Mouse (Mus musculus): ENCODE measurements around the gene Ttc8.
"Not testable (repeated sequence)": the region's sequence is repeated elsewhere in the genome, so short reads cannot be mapped to it uniquely, and the experiment has no call there.

Gene Ttc8

DNA sequence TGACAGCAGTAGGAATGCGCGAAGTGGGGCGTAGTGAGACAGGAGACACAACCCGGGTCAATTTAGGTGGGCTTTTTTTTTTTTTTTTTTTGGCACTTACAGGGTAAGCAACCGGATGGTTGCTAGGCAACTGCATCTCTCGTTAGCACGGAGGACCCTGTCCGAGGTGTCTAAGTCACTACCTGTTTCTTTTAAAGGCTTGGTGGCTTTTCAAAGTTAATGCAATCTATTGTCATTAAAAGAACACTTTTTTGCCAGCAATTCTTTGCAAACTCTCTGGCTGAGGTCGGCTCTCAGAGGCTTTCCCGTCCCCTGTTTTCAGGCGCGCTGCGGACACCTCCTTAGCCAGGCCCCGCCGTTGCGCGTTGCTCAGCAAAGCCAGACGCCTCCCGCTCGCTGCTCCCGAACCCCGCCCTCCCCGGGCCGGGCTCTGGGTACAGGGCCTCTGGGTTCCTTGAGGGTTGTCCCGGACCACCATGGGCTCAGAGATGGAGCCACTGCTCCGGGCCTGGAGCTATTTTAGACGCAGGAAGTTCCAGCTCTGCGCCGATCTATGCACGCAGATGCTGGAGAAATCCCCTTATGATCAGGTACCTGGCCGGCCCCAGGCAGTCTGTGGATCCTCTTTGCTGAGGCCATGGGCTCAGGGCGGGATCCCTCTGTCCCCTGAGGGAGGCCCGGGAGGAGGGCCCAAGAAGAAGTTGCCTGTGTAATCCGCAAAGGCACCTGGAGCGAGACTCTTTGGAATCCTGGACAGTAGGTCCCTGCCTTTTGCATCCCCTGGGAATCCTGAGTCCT, at the start of gene Ttc8:
Gene Ttc8, plus strand, starts transcription at position 381 of the 798 bp plus-strand sequence.
- peak; percentile 38 for DNase-seq (ENCODE audit: low spot score)

DNA sequence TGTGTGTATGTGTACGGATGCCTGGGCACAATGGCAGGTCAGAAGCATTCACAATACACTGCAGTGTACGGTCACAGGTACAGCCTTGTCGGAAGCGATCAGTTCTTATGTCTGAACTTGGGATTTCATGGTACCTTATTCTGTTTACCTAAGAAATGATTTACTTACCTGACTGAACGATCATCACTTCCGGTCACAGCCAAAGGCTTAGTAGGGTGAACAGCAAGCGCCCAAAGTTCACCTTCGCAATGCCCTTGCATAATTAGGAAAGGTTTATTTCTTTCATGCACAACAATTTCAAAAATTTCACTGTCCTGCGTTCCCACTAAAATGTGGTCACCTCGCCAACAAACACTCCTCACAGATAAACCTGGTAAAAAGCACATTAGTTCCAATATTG, 47.5 kb upstream of the Ttc8 start:
- no peak for DNase-seq (ENCODE audit: low spot score)

DNA sequence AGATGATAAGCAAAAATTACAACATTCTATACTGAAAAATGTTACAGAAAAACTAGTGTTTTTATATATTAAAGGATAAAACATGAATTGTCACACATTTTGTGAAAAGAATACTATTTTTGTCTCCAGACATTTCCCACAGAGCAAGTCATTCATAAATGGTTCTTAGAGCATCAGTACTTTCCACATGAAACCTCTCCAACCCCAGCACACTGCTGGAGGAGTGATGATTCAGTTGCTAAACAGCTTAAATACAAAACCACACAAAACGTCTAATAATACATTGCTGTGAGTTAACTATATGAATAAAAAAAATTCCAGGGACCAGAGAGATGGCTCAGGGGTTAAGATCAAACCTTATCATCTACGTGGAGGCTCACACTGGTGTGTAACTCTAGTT, 45.2 kb upstream of the Ttc8 start:
- DNase-seq (ENCODE audit: low spot score): no peak

DNA sequence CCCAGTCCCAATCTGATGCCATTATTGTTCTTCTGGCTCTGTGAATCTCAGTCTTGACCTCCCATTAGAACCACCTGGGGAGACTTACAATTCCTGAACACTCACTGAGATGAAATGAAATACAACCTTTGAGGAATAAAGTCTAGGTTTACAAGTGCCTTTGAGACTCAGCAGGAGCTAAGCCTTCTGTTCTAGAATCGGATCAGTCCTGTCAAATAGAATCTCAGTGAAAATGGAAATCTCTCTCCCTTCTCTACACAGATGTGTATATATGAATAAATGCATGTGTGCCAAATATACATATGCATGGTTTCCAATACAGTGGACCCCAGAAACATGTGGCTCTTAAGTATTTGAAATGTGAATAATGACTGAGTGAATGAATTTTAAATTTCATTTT, 41.7 kb upstream of the Ttc8 start:
- no peak for DNase-seq (ENCODE audit: low spot score)

DNA sequence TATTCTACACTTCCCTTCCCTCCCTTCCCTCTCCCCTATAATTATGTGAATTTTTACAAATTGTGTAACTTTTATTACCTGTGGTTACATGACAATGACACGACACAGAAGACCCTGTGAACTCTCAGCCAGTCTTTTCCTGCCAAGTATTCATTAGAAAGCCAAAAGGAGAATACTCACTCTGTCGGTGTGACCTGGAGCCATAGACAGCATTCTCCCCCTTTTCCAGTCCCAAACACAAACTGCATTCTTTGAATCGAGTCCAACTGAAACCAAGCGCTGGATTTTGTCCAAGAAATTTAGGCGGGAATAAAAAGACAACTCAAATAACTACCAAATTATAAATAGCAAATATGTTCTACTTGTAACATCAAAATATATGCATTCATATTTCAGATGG, 38.6 kb upstream of the Ttc8 start:
- no peak for DNase-seq (ENCODE audit: low spot score)

DNA sequence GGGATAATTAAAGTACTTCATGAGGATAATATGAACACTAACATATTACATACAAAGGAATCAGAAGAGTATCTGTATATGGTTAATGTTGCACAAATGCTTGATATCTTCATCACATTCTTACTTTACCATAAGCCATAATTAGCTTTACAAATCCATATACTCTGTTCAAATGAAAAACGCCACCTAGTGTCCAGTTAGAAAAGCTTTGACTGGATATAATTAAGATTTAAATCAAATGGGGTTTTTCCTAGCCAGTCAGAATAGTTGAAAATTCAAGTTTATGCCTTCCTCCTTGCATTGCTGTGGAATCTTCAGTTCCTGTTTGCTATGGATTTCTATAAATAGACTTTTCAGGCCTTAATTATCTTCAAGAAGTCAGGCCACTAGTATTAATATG, 35.9 kb upstream of the Ttc8 start:
- no peak for DNase-seq (ENCODE audit: low spot score)

DNA sequence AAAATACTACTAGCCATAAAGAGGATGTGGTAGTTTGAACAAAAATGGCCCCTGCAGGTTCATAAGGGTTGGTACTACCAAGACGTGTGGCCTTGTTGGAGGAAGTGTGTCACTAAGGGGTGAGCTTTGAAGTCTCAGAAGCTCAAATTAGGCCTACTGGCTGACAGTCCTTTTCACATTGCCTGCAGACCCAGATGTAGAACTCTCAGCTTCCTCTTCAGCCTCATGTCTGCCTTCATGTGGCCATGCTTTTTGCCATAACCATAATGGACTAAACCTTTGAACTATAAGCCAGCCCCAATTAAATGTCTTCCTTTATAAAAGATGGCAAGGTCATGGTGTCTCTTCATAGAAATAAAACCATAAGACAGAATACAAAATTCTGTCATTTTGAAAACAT, 23.6 kb upstream of the Ttc8 start:
- DNase-seq (ENCODE audit: low spot score): no peak

DNA sequence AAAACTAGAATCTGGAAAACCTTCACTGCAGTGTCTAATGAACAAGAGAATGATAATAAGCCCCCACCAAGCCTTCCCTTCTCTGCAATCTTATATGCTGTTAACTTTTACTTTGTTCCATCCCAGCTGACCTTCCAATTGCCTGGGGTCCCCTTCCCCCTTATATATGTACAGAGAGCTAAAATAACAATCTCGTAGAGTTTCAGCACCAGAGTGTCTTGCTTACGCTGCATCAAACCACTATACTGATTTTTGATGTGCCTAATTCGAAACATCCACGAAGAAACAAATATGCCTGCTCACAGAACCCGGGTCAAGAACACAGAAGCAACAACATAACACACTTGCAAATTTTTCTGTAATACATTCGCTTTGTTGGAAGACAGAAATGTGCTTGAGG, 20.7 kb upstream of the Ttc8 start:
- no peak for DNase-seq (ENCODE audit: low spot score)

DNA sequence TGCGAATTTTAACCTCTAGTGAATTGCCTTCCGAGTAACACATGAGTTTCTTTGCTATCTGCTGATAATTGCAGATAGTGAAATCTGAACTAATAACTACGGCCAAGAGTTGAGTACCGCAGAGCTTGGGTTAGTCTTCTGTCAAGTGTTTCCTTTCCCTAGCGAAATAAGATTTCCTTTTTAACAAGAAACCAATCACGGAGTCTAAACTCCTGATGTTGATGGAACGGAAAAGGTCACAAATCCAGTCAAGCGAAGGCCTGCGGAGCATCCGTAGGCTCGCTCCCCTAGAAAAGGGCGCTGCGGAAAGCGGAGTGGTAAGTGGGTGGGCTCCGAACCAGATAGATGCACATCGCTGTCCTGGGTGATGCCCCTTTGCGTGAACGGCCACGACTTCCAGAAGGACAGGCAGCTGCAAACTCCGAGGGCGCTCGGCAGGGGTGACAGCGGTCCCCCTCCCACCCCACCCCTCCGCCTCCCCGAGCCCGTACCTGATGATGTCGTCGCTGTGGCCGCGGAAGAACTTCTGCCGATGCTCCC, 20.0 kb upstream of the Ttc8 start:
- DNase-seq (ENCODE audit: low spot score): no peak

DNA sequence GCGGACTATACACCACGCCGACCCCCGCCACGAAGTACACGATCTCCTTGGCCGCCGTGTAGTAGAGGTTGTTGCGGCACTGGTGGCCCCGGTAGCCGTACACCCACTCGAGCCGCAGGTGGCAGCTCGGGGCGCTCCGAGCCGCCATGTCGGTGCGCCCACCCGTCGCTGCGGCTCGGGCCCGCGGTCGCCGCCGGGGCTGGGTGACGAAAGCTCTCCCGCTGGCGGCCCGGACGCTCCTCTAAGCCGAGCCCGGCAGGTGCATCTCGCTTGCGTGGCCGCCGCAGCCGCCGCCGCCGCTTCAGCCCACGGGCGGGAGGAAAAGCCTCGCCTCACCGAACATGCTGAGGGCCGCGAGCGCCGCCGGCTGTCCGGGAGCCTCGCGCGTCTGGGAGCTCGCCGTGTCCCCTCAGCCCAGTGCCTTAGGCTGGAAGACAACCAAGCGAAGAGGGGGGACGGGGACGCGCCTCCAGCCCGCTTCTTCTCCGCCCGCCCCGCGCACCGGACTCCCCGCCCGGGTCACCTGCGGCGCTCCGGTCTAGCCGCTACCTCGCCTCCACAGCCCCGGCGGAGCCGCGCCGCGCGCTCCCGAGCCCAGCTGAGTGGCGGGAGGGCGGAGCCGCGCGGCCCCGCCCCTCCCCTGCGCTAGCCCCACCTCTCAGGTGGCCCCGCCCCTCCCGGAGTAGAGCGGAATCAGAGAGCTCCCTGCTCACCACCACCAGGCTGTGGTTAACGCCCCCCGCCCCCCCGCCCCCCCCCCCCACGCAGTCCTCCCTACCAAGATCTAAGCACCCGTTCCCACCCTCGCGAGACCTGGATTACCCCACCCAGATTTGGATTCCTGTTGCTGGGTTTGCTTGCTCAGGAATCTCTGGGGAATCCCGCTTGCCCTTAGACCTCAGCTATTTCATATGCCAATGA, 19.2 kb upstream of the Ttc8 start, which contains the start of gene Eml5:
Gene Eml5, minus strand, starts transcription at position 604 of the 921 bp plus-strand sequence.
- DNase-seq (ENCODE audit: low spot score): peak; percentile 18

DNA sequence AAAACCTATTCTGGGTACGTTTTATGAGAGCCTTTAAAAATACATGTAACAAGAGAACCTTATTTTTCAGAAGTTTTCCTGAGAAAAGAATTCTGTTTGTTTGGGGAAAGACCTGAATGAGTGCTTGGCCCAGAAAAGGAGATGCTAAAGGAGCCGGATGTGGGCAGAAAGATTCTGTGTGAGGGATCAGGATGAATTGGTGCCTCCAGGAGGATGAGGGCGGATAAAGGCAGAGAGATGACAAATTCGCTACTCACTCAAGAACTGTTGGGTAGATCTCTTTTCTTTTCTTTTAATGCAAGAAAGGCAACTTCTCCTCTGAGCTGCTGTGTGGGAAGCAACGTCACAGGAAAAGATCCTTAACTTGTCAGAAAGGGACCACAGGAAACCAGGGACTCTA, 14.9 kb upstream of the Ttc8 start:
- DNase-seq (ENCODE audit: low spot score): no peak

DNA sequence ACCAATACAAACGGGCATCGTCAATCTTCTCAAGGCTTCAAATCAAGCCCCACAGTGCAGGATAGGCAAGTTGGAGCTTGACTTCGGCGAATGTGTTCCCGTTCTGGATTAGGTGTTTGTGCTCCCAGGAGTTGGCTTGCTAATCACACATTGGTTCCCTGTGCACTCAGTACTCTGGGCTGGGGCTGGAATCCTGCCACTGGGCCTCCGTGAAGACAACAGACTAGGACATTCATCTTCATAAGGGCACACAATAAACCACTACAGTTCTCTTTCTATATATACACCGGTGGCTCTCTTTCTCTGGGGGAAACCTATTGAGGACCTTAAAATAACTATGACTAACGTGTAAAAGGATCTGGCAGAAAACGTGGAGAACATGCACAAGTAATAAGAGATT, 10.3 kb upstream of the Ttc8 start:
- DNase-seq (ENCODE audit: low spot score): no peak

DNA sequence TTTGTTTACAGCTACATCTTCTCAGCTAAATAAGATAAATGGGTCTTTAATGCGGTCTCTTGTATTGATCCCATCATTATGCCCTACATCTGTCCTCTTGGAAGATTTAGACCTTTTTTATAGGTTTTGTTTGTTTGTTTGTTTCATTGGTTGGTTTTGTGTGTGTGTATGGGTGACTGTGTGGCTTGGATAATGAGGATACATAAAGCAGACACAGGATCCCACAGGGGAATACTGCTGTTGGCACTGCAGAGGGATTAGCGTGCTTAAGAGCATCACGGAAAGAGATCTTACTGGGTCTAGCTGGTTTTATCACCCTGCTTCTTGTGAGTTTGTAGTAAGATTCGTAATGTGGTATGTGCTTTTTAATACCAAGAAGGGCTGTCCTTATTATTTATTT, 10.8 kb downstream of the Ttc8 start:
- DNase-seq (ENCODE audit: low spot score): no peak

DNA sequence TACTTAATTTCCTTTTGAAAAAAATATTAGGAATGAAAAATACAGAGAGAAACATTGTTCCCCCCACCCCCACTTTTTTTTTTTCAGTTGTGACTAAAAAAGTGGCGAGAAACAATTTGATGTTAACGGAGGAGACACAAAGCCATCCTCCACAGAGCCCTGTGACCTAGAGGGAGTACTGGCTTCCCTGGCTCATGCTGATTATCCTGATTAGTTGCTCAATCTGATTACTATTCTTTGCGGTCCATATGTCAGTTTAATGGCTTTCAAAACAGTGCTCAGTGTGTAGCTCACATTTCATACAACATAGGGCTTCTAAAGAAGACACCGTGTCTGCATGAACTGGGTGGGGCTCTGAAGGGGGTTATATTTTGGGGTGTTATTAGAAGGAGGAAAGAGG, 12.1 kb downstream of the Ttc8 start:
- no peak for DNase-seq (ENCODE audit: low spot score)

DNA sequence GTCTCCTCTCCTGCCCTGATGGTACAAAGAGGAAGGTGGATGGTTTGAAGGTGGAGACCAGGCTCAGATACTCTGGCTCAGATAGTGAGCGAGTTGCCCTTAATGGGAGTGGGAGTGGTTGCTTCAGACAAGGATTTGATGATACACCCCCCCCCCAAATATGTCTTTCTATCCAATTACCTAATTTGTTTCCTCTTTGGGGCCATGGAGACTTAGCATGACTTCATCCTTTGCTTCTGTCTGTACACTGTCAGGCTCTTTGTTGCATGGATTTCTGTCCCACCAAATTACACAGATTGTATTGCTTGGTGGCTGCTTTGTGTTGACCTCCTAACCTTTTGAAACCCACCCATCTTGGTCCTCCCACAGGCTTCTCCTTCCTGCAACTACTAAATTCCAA, 12.5 kb downstream of the Ttc8 start:
- no peak for DNase-seq (ENCODE audit: low spot score)

DNA sequence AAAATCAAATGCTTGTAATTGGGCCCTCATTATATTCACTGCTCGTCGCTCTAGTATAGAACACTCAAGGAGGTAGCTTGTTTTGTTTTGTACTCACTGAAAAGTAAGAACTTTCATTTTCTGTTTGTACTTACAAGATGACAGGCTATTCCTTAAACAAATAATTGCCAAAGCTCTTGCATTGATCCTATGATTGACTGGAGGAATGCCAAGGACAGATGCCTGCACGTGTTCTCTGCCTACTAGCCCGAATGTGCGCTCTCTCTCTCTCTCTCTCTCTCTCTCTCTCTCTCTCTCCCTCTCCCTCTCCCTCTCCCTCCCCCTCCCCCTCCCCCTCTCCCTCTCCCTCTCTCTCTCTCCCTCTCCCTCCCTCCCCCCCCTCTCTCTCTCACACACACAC, 30.9 kb downstream of the Ttc8 start:
- DNase-seq (ENCODE audit: low spot score): not testable (repeated sequence)

DNA sequence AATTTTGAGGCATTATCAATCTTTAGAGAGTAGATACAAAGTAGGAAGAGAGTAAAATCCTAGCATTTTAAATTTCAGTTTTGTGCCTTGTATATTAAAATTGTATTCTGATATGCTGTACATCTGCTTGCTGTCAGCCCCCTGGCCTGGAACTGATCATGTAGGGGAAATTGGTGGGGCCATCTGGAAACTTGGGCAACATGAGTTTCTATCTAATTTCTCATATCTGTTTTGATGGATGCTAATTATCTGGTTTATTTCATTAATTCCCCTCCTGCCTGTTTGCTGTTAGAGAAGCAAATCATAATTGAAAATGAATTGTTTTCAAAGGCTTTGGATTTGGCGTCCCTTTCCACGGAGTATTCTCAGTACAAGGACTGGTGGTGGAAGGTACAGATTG, 36.6 kb downstream of the Ttc8 start:
- no peak for DNase-seq (ENCODE audit: low spot score)

DNA sequence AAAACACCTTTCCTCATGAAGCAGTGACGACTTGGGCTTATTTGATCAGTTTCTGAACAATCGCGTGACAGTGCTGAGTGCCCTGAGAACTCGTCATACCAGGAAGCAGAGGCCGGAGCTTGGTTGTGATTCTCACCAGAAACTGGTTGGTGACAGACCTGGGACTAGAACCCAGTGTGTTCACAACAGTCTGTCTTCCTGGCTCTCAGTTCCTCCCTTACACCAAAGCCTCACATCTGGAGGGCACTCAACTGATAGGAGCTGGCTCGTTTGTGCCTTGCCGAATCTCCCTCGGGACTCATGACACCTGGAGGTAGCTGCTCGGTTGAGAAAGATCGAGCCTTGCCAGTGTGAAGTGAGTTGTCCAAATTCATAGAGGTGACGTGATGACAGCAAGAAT, 37.1 kb downstream of the Ttc8 start:
- DNase-seq (ENCODE audit: low spot score): no peak

DNA sequence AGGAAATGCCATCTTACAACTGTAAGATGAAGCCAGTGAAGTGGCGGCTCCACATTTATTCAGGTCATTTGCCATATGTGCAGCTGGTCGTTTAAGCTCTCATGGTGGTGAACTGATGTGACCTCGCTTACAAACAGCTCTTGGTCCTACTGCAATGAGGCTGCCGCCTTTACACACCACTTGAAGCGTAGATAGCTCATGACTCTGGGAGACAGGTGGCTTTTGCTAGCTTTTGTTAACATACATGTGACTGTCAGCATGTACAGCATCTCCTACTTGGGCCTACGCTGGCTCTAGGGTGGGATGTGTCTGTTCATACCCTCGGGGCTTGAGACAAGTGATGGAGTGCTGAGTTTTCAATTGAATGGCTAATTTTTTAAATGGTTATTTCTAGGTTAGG, 40.6 kb downstream of the Ttc8 start:
- DNase-seq (ENCODE audit: low spot score): no peak

DNA sequence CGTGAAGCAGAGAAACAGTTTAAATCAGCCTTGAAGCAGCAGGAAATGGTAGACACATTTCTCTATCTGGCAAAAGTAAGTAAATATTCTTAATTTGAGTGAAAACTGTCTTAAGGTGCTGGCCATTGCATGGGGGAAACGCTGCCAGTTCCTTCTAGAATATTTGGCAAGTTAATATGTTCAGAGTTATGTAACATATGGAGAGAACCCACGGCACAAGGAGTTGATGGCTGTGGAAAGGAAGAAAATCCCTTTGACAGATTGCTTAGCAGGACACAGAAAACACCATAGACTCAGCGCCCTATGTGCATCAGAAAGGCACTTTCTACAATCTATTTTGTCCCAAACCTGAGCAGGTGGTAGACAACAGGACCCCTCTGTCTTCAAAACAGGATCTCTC, 41.0 kb downstream of the Ttc8 start:
- DNase-seq (ENCODE audit: low spot score): no peak

DNA sequence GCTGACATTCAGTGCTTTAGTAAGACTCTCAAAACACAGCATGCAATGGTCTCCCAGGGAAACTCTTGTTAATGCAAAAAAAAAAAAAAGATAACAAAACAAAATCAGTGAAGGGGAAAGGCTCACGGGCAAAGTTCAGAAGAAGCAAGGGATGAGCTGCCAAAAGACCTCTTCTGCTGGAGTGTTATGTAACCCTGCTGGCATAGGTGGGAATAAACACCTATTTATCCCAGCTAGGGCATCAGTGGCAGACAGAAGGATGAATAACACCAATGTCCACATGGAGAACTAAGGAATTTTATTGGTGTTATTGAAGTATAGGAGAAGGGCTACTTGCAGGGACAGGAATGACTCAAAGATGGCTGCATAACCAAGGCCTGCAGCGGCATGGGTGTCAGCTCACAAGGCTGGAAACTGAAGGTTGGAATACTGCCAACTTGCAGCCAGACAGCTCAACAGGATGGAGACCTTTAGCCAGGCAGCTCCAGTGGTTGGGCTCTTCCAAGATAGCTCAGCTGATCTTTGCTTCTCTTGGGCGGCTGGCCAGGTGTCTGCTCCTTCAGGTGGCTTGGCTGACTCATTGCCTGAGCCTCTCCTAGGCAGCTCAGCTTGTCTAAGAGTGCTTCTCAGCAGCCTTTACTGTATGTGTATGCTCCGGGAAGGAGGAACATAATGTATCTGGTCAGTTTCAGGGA, 45.2 kb downstream of the Ttc8 start:
- DNase-seq (ENCODE audit: low spot score): no peak

DNA sequence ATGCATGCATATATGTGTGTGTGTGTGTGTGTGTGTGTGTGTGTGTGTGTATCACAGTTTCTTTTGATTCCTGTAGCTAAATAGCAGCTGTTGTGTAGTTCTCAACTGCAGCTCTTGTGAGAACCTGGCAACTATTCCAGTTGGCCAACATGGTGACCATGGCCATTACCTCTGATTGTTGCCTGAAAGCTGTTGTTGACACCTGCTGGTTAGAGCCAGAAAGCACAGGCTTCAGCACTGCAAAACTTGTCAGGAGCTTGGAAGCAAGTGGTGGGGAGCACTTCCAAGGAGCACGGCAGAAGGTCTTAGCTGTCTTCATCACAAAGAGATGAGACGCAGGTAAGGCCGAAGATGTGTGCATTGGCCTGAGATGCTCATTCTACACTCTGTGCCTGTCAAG, 51.9 kb downstream of the Ttc8 start:
- no peak for DNase-seq (ENCODE audit: low spot score)
